ENCODE assay signal across 18 mouse cellular contexts in the genomic region with DNA sequence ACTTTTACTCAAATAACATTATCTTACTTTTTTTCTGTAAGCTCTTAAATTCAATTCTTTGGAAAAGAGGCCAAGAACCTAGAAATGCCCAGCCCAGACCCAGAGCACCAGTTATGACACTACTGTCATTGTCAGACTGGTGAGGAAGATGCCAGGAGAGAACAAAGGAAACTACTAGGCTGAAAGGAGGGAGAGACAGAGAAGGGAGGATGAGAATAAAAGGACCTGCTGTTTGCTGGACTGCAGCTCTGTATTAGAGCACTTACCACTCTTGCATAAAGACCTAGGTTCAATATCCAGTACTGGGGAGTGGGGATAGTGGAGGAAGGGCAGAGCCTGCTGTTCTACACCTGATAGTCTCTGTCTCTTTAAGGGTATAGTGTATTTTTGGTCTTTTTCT. TPM values are rescaled to one million over a fixed set of nuclear protein-coding genes. Genes with fewer than 3 reads are reported as not detected.
DNase-seq lines count a peak whose midpoint lies in the region; ATAC-seq and TF ChIP-seq lines count a peak whose summit lies in the region.
"Had no signal": no experiment of that assay in that cellular context is flagged by ENCODE, and none has a peak within 500 bp of the region (broad histone marks: within the 10 kb centered on the region; RNA-seq: fewer than 3 reads in every experiment).

No protein-coding gene starts in this region.

- H3K27me3 ChIP-seq in forebrain, embryonic 10.5 days (ENCODE audit: poor library complexity, severe bottlenecking) = no peaks in the 10 kb centered on the region
- H3K27me3 ChIP-seq in forebrain, embryonic 11.5 days (ENCODE audit: control insufficient read depth, insufficient read depth, low read length) = no peaks in the 10 kb centered on the region
- H3K27me3 ChIP-seq in hindbrain, postnatal 0 days (ENCODE audit: insufficient read depth, low read length) = no peaks in the 10 kb centered on the region
- no peaks in the 10 kb centered on the region for H3K27me3 ChIP-seq in neural tube, embryonic 14.5 days (ENCODE audit: control insufficient read depth, insufficient read depth, low read length)
- H3K27me3 ChIP-seq: heart, embryonic 12.5 days; limb, embryonic 15.5 days had no signal

- peaks cover 12% of the 10 kb centered on the region for H3K4me1 ChIP-seq in forebrain, embryonic 10.5 days
- H3K4me1 ChIP-seq in forebrain, embryonic 11.5 days (replicated peaks; ENCODE audit: control insufficient read depth, insufficient read depth, low read length) = no peaks in the 10 kb centered on the region; the same call in 1 of the 2 replicates
- no peaks in the 10 kb centered on the region for H3K4me1 ChIP-seq in hindbrain, postnatal 0 days (ENCODE audit: insufficient read depth, low read length)
- H3K4me1 ChIP-seq in neural tube, embryonic 14.5 days (ENCODE audit: control insufficient read depth, insufficient read depth, low read length) = peaks cover 5% of the 10 kb centered on the region; the same call in 1 of the 2 replicates

- H3K4me3 ChIP-seq in forebrain, embryonic 10.5 days = 0 out of 2 replicates have a peak overlapping the region, but pooled peaks have one; percentile 71
- H3K4me3 ChIP-seq in forebrain, embryonic 11.5 days (ENCODE audit: low read depth, low read length) = no peak overlapping the region
- H3K4me3 ChIP-seq in layer of hippocampus, adult 2 months = peak overlapping the region; percentile 82
- H3K4me3 ChIP-seq in hindbrain, postnatal 0 days (ENCODE audit: low read length) = peak overlapping the region; percentile 74; the same call in 1 of the 2 replicates
- no peak overlapping the region; the same call in 1 of the 2 replicates for H3K4me3 ChIP-seq in neural tube, embryonic 14.5 days (ENCODE audit: low read depth, low read length)

- H3K36me3 ChIP-seq in forebrain, embryonic 10.5 days (replicated peaks) = peaks cover 17% of the 10 kb centered on the region
- 0 out of 2 replicates have a peak, but pooled peaks cover 2% of the 10 kb centered on the region for H3K36me3 ChIP-seq in forebrain, embryonic 11.5 days (ENCODE audit: control insufficient read depth, insufficient read depth, low read length)
- no peaks in the 10 kb centered on the region for H3K36me3 ChIP-seq in hindbrain, postnatal 0 days (ENCODE audit: insufficient read depth, low read length)
- H3K36me3 ChIP-seq in neural tube, embryonic 14.5 days (ENCODE audit: control insufficient read depth, insufficient read depth, low read length) = peaks cover 3% of the 10 kb centered on the region

- H3K27ac ChIP-seq in forebrain, embryonic 10.5 days = no peak overlapping the region
- no peak overlapping the region for H3K27ac ChIP-seq in forebrain, embryonic 11.5 days (ENCODE audit: low read depth, low read length)
- peak overlapping the region; percentile 88; the same call in 1 of the 2 replicates for H3K27ac ChIP-seq in layer of hippocampus, adult 2 months
- H3K27ac ChIP-seq in hindbrain, postnatal 0 days = no peak overlapping the region; the same call in 1 of the 2 replicates
- no peak overlapping the region for H3K27ac ChIP-seq in neural tube, embryonic 14.5 days (ENCODE audit: low read depth, low read length)
- H3K27ac ChIP-seq: limb, embryonic 15.5 days; stomach, postnatal 0 days had no signal

- ATAC-seq in forebrain, embryonic 11.5 days (replicated peaks; ENCODE audit: low FRiP score) = no peak
- ATAC-seq in hindbrain, postnatal 0 days = no peak
- ATAC-seq in neural tube, embryonic 14.5 days (ENCODE audit: low read depth) = no peak
- no peak for ATAC-seq in granulocyte monocyte progenitor cell, adult 5-6 weeks (replicated peaks; ENCODE audit: poor library complexity, severe bottlenecking)

- H3K4me2 ChIP-seq in forebrain, embryonic 11.5 days (ENCODE audit: low read depth, low read length, severe bottlenecking) = no peak overlapping the region
- H3K4me2 ChIP-seq in hindbrain, postnatal 0 days (ENCODE audit: low read depth, low read length) = peak overlapping the region; percentile 88
- peak overlapping the region; percentile 61; the same call in 1 of the 2 replicates for H3K4me2 ChIP-seq in neural tube, embryonic 14.5 days (ENCODE audit: low read depth, low read length)

- TF ChIP-seq CTCF in layer of hippocampus, adult 2 months (conservative IDR thresholded peaks at IDR 0.05) = no peak
- TF ChIP-seq CTCF in hindbrain, postnatal 0 days (IDR thresholded peaks at IDR 0.05; ENCODE audit: low read depth) = no peak

- no peak for DNase-seq in forebrain, embryonic 10.5 days (ENCODE audit: extremely low spot score, low spot score)
- DNase-seq in forebrain, embryonic 11.5 days (ENCODE audit: low spot score) = no peak
- DNase-seq in layer of hippocampus, adult 2 months (ENCODE audit: low spot score in 2 of 2) = no peak
- no peak for DNase-seq in layer of hippocampus, postnatal 10 days (ENCODE audit: low spot score in 2 of 2)
- no peak for DNase-seq in hindbrain, postnatal 0 days (ENCODE audit: low spot score)
- DNase-seq in lung, postnatal 10 days = no peak
- DNase-seq: adrenal gland, adult 2 months; heart, postnatal 36 days; kidney, postnatal 14 days; layer of hippocampus, adult 9-11 months; thymus, postnatal 36 days had no signal

- H3K9ac ChIP-seq in forebrain, embryonic 11.5 days (ENCODE audit: low read length) = no peak overlapping the region
- no peak overlapping the region; the same call in 1 of the 2 replicates for H3K9ac ChIP-seq in hindbrain, postnatal 0 days (replicated peaks; ENCODE audit: low read length)
- H3K9ac ChIP-seq in neural tube, embryonic 14.5 days (replicated peaks; ENCODE audit: low read depth, low read length) = no peak overlapping the region
- H3K9ac ChIP-seq: heart, embryonic 12.5 days had no signal

- 0 out of 2 replicates have a peak, but pooled peaks cover 4% of the 10 kb centered on the region for H3K9me3 ChIP-seq in forebrain, embryonic 10.5 days
- H3K9me3 ChIP-seq in forebrain, embryonic 11.5 days (ENCODE audit: control insufficient read depth, low read length) = no peaks in the 10 kb centered on the region
- H3K9me3 ChIP-seq in hindbrain, postnatal 0 days (ENCODE audit: low read length) = no peaks in the 10 kb centered on the region
- no peaks in the 10 kb centered on the region for H3K9me3 ChIP-seq in neural tube, embryonic 14.5 days (ENCODE audit: control insufficient read depth, low read length)
- H3K9me3 ChIP-seq: embryonic facial prominence, embryonic 10.5 days; heart, embryonic 12.5 days; limb, embryonic 15.5 days had no signal

RNA-seq across cellular contexts. Expression of gene Zfp128, which starts 0.9 kb away (rescaled TPM):
- 4.4 and 5.1 TPM in 2 replicates for polyA plus RNA-seq in forebrain, embryonic 10.5 days (2016; fragmentation: Nextera tagmentation; extraction: Ambion mirVana)
- polyA plus RNA-seq in forebrain, embryonic 11.5 days (2014; fragmentation: Nextera tagmentation; extraction: Ambion mirVana) = 5.3 and 6.2 TPM in 2 replicates
- 1 to 10 TPM; 6.7 to 6.8 TPM for total RNA-seq in layer of hippocampus, adult 2 months (2021)
- total RNA-seq in layer of hippocampus, postnatal 10 days (2021) = 1 to 10 TPM; 6.0 to 8.9 TPM
- 7.7 and 10.7 TPM in 2 replicates for total RNA-seq in hindbrain, postnatal 0 days (2014; rRNA removed)
- 1.9 and 2.1 TPM in 2 replicates for polyA plus RNA-seq in hindbrain, postnatal 0 days (2015; fragmentation: Nextera tagmentation; extraction: Ambion mirVana)
- polyA plus RNA-seq in neural tube, embryonic 14.5 days (2014; fragmentation: Nextera tagmentation; extraction: Ambion mirVana) = 7.4 and 7.9 TPM in 2 replicates
- total RNA-seq in granulocyte monocyte progenitor cell, adult 5-6 weeks (2014; fragmentation: Nextera tagmentation) = 3.4 and 3.6 TPM in 2 replicates
- total RNA-seq in granulocyte monocyte progenitor cell, adult 5-6 weeks (2017) = 2.5 and 3.1 TPM in 2 replicates

RNA-seq across cellular contexts. Expression of gene Zscan22, which starts 17.6 kb away (rescaled TPM):
- polyA plus RNA-seq in forebrain, embryonic 10.5 days (2016; fragmentation: Nextera tagmentation; extraction: Ambion mirVana) = 18.5 and 19.8 TPM in 2 replicates
- 20.2 and 23.4 TPM in 2 replicates for polyA plus RNA-seq in forebrain, embryonic 11.5 days (2014; fragmentation: Nextera tagmentation; extraction: Ambion mirVana)
- total RNA-seq in layer of hippocampus, adult 2 months (2021) = 10 to 100 TPM; 13.9 to 17.7 TPM
- 10 to 100 TPM; 12.1 to 13.1 TPM for total RNA-seq in layer of hippocampus, postnatal 10 days (2021)
- 7.4 and 7.7 TPM in 2 replicates for total RNA-seq in hindbrain, postnatal 0 days (2014; rRNA removed)
- 2.5 and 2.9 TPM in 2 replicates for polyA plus RNA-seq in hindbrain, postnatal 0 days (2015; fragmentation: Nextera tagmentation; extraction: Ambion mirVana)
- 13.2 and 13.6 TPM in 2 replicates for polyA plus RNA-seq in neural tube, embryonic 14.5 days (2014; fragmentation: Nextera tagmentation; extraction: Ambion mirVana)
- 26.6 and 32.4 TPM in 2 replicates for total RNA-seq in granulocyte monocyte progenitor cell, adult 5-6 weeks (2014; fragmentation: Nextera tagmentation)
- total RNA-seq in granulocyte monocyte progenitor cell, adult 5-6 weeks (2017) = 4.8 and 8.1 TPM in 2 replicates

RNA-seq across cellular contexts. Expression of gene Rps5, which starts 42.1 kb away (rescaled TPM):
- 1,023 and 1,050 TPM in 2 replicates for polyA plus RNA-seq in forebrain, embryonic 10.5 days (2016; fragmentation: Nextera tagmentation; extraction: Ambion mirVana)
- 800 and 844 TPM in 2 replicates for polyA plus RNA-seq in forebrain, embryonic 11.5 days (2014; fragmentation: Nextera tagmentation; extraction: Ambion mirVana)
- 100 to 1,000 TPM; 401 to 427 TPM for total RNA-seq in layer of hippocampus, adult 2 months (2021)
- 100 to 1,000 TPM; 535 to 542 TPM for total RNA-seq in layer of hippocampus, postnatal 10 days (2021)
- 1,864 and 2,267 TPM in 2 replicates for total RNA-seq in hindbrain, postnatal 0 days (2014; rRNA removed)
- 646 and 658 TPM in 2 replicates for polyA plus RNA-seq in hindbrain, postnatal 0 days (2015; fragmentation: Nextera tagmentation; extraction: Ambion mirVana)
- 687 and 695 TPM in 2 replicates for polyA plus RNA-seq in neural tube, embryonic 14.5 days (2014; fragmentation: Nextera tagmentation; extraction: Ambion mirVana)
- total RNA-seq in granulocyte monocyte progenitor cell, adult 5-6 weeks (2014; fragmentation: Nextera tagmentation) = 2,621 and 2,837 TPM in 2 replicates
- 1,142 and 1,421 TPM in 2 replicates for total RNA-seq in granulocyte monocyte progenitor cell, adult 5-6 weeks (2017)

RNA-seq across cellular contexts. Expression of gene Zfp110, which starts 45.5 kb away (rescaled TPM):
- polyA plus RNA-seq in forebrain, embryonic 10.5 days (2016; fragmentation: Nextera tagmentation; extraction: Ambion mirVana) = 28.7 and 30.1 TPM in 2 replicates
- polyA plus RNA-seq in forebrain, embryonic 11.5 days (2014; fragmentation: Nextera tagmentation; extraction: Ambion mirVana) = 32.3 and 32.9 TPM in 2 replicates
- 10 to 100 TPM; 14.5 to 15.8 TPM for total RNA-seq in layer of hippocampus, adult 2 months (2021)
- total RNA-seq in layer of hippocampus, postnatal 10 days (2021) = 10 to 100 TPM; 13.6 to 21.8 TPM
- 15.2 and 31.8 TPM in 2 replicates for total RNA-seq in hindbrain, postnatal 0 days (2014; rRNA removed)
- polyA plus RNA-seq in hindbrain, postnatal 0 days (2015; fragmentation: Nextera tagmentation; extraction: Ambion mirVana) = 16.6 and 18.1 TPM in 2 replicates
- 24.1 and 27.7 TPM in 2 replicates for polyA plus RNA-seq in neural tube, embryonic 14.5 days (2014; fragmentation: Nextera tagmentation; extraction: Ambion mirVana)
- 28.1 and 34.8 TPM in 2 replicates for total RNA-seq in granulocyte monocyte progenitor cell, adult 5-6 weeks (2014; fragmentation: Nextera tagmentation)
- 38.2 and 45.9 TPM in 2 replicates for total RNA-seq in granulocyte monocyte progenitor cell, adult 5-6 weeks (2017)

RNA-seq across cellular contexts. Expression of gene Rnf225, which starts 47.2 kb away (rescaled TPM):
- polyA plus RNA-seq in forebrain, embryonic 10.5 days (2016; fragmentation: Nextera tagmentation; extraction: Ambion mirVana) = 0.55 and 1.0 TPM in 2 replicates
- polyA plus RNA-seq in forebrain, embryonic 11.5 days (2014; fragmentation: Nextera tagmentation; extraction: Ambion mirVana) = 1.3 and 1.6 TPM in 2 replicates
- total RNA-seq in layer of hippocampus, adult 2 months (2021) = 1 to 10 TPM in 1 of 2 experiments, under 1 TPM in 1; 0.64 to 1.2 TPM
- total RNA-seq in layer of hippocampus, postnatal 10 days (2021) = 1 to 10 TPM; 1.2 TPM
- total RNA-seq in hindbrain, postnatal 0 days (2014; rRNA removed) = 2.5 and 3.0 TPM in 2 replicates
- polyA plus RNA-seq in hindbrain, postnatal 0 days (2015; fragmentation: Nextera tagmentation; extraction: Ambion mirVana) = 1.1 TPM in 2 replicates
- polyA plus RNA-seq in neural tube, embryonic 14.5 days (2014; fragmentation: Nextera tagmentation; extraction: Ambion mirVana) = 0.68 and 1.3 TPM in 2 replicates
- total RNA-seq in granulocyte monocyte progenitor cell, adult 5-6 weeks (2014; fragmentation: Nextera tagmentation) = 0.92 and 0.95 TPM in 2 replicates
- total RNA-seq in granulocyte monocyte progenitor cell, adult 5-6 weeks (2017) = 0.26 and 0.88 TPM in 2 replicates
- polyA plus RNA-seq: CD4-positive, CD25-positive, alpha-beta regulatory T cell, adult 4 months had no signal

Comparison
In these comparisons a context has a peak if more than half of its experiments do, and no peak if none do; other contexts are left out.
1. H3K4me3 ChIP-seq: peak in forebrain, embryonic 10.5 days (single experiment), layer of hippocampus, adult 2 months (single experiment) and hindbrain, postnatal 0 days (single experiment); none in forebrain, embryonic 11.5 days (single experiment) and neural tube, embryonic 14.5 days (single experiment).